Mouse (Mus musculus) cortical plate, adult 2 months (tissue): ENCODE data around the gene Lrrc23.

Experiments
- CTCF ChIP-seq: fragments of 200-500 bp; IDR thresholded peaks from 2 replicates; pipeline ENCODE4 v1.5.1; 2011; ENCODE audit warnings: mild to moderate bottlenecking, control low read depth, low read length; ENCODE audit not compliant: insufficient read depth; ENCODE audit errors: extremely low read depth
- POLR2A ChIP-seq: fragments of 200-500 bp; IDR thresholded peaks from 2 replicates; pipeline ENCODE4 v1.6.1; 2011; ENCODE audit warnings: mild to moderate bottlenecking, low read length, control low read depth; ENCODE audit not compliant: insufficient read depth; ENCODE audit errors: extremely low read depth

DNA sequence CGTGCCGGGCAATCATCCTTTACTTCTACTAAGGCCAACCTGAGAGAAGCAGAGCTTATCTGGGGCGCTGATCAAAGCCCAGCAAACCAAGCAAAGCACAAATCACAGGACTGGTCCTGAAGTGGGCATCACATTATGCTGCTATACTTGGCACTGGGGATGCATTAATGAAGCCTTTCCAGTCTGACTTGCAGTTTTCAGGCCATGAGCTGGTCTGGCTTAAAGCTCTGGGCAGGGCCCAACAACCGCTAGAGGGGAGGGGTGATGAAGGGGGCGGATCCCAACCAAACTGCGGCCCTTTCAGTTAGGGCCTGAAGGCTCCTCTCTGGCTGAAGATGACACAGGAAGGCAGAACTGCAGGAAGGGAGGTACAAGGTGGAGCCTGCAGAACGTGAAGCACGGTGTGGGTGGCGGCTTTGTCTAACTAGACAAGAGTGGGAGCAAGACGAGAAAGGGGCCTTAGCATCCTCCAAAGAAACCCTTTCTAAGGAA, 48.6 kb upstream of the Lrrc23 start:
- no peak for TF ChIP-seq POLR2A
- no peak for TF ChIP-seq CTCF
